Mouse (Mus musculus) ovary, adult 2 months (tissue): ENCODE measurements around the gene Cyp2c50. TPM values are rescaled to one million over a fixed set of nuclear protein-coding genes. Genes with fewer than 3 reads are reported as not detected.

Experiments used
- polyA plus RNA-seq: library from polyadenylated mRNA; depleted of rRNA; stranded (reverse); fragments of >200 nt; gene quantifications from 2 replicates; pipeline ENCODE4 v1.2.3, GENCODE M21; 2012; rRNA removed

Gene Cyp2c50
- 0.28 TPM in 1 of 2 replicates, not detected in the other for polyA plus RNA-seq

DNA sequence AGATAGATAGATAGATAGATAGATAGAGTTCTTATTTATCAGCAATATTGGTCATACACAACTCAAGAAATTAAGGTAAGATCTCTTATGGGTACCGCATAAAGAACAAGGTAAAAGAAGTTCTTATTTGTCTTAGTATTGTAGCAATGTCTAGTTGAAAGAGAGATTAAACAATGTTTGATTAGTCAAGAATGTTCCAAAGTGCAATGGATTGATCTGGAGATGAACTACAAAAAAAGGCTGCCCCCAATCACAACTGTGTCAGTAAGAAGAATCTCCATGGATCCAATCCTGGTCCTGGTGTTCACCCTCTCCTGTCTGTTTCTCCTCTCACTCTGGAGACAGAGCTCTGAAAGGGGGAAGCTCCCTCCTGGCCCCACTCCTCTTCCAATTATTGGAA, at the start of gene Cyp2c50:
TSS of gene Cyp2c50 (plus strand) at position 268 of the 400 bp plus-strand sequence.

DNA sequence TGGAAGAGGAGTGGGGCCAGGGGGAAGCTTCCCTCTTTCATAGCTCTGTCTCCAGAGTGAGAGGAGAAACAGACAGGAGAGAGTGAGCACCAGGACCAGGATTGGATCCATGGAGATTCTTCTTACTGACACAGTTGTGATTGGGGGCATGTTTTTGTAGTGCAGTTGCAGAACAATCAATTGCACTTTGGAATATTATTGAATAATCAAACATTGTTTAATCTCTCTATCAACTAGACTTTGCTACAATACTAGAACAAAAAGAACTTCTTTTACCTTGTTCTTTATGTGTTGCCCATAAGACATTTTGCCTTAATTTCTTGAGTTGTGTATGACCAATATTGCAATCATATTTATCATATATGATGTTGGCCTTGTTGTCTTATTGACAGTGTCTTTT, 15.8 kb upstream of the Cyp2c50 start, which contains the start of gene Cyp2c54:
TSS of gene Cyp2c54 (minus strand) at position 127 of the 400 bp plus-strand sequence.

Other genes with a start within 250 kb of the Cyp2c50 start
- gene Cyp2c69, start 202.9 kb upstream of the Cyp2c50 start, polyA plus RNA-seq = 0.33 TPM in 1 of 2 replicates, not detected in the other
- gene Cyp2c37, start 97.3 kb upstream of the Cyp2c50 start, polyA plus RNA-seq = 0.23 TPM in 1 of 2 replicates, not detected in the other
- gene Cyp2c54, start 15.9 kb upstream of the Cyp2c50 start, polyA plus RNA-seq = 0.07 TPM in 1 of 2 replicates, not detected in the other
- gene Cyp2c70, start 97.6 kb downstream of the Cyp2c50 start, polyA plus RNA-seq = 0.07 TPM in 1 of 2 replicates, not detected in the other
- 99.2 and 155 TPM in 2 replicates for gene Pdlim1, start 182.2 kb downstream of the Cyp2c50 start, polyA plus RNA-seq